Mouse (Mus musculus) cerebellum, adult 2 months (tissue): ENCODE measurements around the gene Kdelr2.

ENCODE experiments used
- CTCF ChIP-seq: fragments of 200-500 bp; IDR thresholded peaks from 2 replicates; pipeline ENCODE4 v1.5.1; 2011; ENCODE audit warnings: low read depth, mild to moderate bottlenecking, control low read depth, low read length, moderate library complexity, borderline replicate concordance; ENCODE audit not compliant: insufficient read depth
- POLR2A ChIP-seq: fragments of 200-500 bp; IDR thresholded peaks from 2 replicates; pipeline ENCODE4 v1.6.1; 2011; ENCODE audit warnings: low read length, control low read depth, borderline replicate concordance; ENCODE audit not compliant: insufficient read depth

- TF ChIP-seq CTCF, result no peak
- TF ChIP-seq POLR2A, result no peak
These were observed 46.8 kb upstream of the Kdelr2 start, which contains the start of gene Grid2ip for GRCm38 (mm10) chr5:143356686-143357388.
